Mouse (Mus musculus) C2C12 (cell line): ENCODE data around the gene Stard3. TPM values are rescaled to one million over a fixed set of nuclear protein-coding genes. Genes with fewer than 3 reads are reported as not detected.

Source experiments
- H3K27me3 ChIP-seq: one replicate; pipeline ENCODE4 v1.6.1; 2011; ENCODE audit not compliant: control insufficient read depth, insufficient read depth, insufficient read length
- H3K36me3 ChIP-seq: one replicate; pipeline ENCODE4 v1.6.1; 2011; ENCODE audit not compliant: control insufficient read depth, insufficient read depth
- H3K4me3 ChIP-seq: one replicate; pipeline ENCODE4 v1.5.1; 2011; ENCODE audit warnings: mild to moderate bottlenecking, control low read depth; ENCODE audit not compliant: poor library complexity, insufficient read depth, severe bottlenecking
- H3K79me2 ChIP-seq: one replicate; pipeline ENCODE4 v1.6.1; 2011; ENCODE audit not compliant: control insufficient read depth, insufficient read depth
- H3K79me3 ChIP-seq: one replicate; pipeline ENCODE4 v1.6.1; 2011; ENCODE audit warnings: low read depth, control low read depth
- H3ac ChIP-seq: one replicate; pipeline ENCODE3; 2011; ENCODE audit warnings: low read depth; ENCODE audit not compliant: control insufficient read depth, insufficient read length
- CEBPB ChIP-seq: IDR thresholded peaks from one replicate; pipeline ENCODE4 v1.6.1; 2011; ENCODE audit warnings: low read depth, mild to moderate bottlenecking, control low read depth, moderate library complexity
- CTCF ChIP-seq: IDR thresholded peaks from one replicate; pipeline ENCODE4 v1.5.1; 2011; ENCODE audit not compliant: control insufficient read depth, insufficient read depth, insufficient read length
- FOSL1 ChIP-seq: IDR thresholded peaks from one replicate; pipeline ENCODE4 v1.8.0; 2011; ENCODE audit warnings: mild to moderate bottlenecking, low read length; ENCODE audit not compliant: poor library complexity, insufficient read depth, severe bottlenecking
- MAX ChIP-seq: IDR thresholded peaks from one replicate; pipeline ENCODE4 v1.6.1; 2011; ENCODE audit warnings: mild to moderate bottlenecking, control low read depth
- MYOD1 ChIP-seq: IDR thresholded peaks from one replicate; pipeline ENCODE4 v1.6.1; 2011; ENCODE audit warnings: low read depth; ENCODE audit not compliant: control insufficient read depth, insufficient read length
- MYOG ChIP-seq: IDR thresholded peaks from one replicate; pipeline ENCODE4 v1.6.1; 2011; ENCODE audit not compliant: control insufficient read depth, insufficient read length; ENCODE audit errors: extremely low read depth
- USF1 ChIP-seq: IDR thresholded peaks from one replicate; pipeline ENCODE4 v1.6.1; 2011; ENCODE audit warnings: low read depth, mild to moderate bottlenecking, control low read depth, moderate library complexity
- polyA plus RNA-seq: library from polyadenylated mRNA; unstranded; fragments of >200 nt; fragmentation: generic; extraction: Trizol; gene quantifications from one replicate; pipeline ENCODE4 v1.2.1, GENCODE M21; 2012; ENCODE audit warnings: missing spikeins

The Stard3 gene
- polyA plus RNA-seq, 1 experiment, result 28.3 TPM

DNA sequence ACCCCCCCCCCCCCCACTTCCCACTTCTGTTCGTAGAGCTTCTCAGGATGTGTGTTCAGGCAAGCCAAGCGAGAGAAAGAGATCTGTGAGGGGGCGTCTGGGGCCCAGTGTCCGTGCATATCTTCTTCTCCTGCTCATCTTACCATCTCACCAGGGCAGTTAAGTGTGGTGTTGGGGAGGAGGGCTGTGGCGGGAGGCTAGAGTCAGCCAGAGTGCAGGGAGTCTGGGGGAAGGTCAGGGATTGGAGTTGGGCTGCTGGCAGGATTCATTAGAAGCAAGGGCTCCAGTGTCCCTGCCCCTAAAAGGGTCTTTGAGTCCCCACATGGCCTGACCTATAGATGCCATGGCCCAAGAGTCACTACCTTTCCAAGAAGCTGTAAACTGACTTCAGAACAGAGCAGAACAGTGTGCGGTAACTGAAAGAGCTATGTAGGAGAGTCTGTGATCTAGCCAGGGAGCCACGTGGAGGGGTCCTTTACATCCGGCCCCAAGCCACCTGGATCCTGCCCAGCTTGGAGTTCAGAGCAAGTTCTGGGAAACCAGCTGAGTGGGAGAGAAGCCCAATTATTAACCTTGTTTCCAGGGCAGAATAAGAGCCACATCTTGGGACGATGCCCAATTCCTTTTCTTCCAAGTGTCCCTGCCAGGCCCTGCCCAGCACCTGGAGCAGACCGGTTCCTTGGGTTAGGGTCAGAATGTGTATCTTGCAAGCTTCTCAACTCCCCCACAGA is 34.9 kb upstream of the Stard3 start:
- no peaks in the 10 kb centered on the region for H3K79me3 ChIP-seq
- TF ChIP-seq MYOD1 (no peak), FOSL1 (no peak), CTCF (no peak), MYOG (no peak), CEBPB (no peak), USF1 (no peak), MAX (no peak)

DNA sequence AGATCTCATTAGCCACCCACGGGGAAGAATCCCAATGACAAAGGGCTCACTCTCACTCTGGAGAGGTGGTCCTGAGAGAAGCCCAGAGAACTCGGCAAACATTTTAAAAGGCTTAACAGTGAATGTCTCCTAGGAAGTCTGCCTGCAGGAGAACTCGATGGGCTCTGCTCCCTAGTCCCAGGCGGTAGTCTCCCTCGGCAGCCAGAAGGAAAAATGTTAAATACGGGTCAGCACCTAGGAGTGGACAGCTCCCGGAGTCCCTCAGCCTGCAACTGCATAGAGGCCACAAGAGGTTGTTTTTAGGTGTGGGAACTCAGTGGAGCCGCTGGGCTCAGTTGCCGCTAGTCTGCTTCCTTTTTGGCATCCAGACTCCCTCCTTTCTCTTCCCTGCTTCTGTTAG is 34.2 kb upstream of the Stard3 start:
- H3K79me2 ChIP-seq, result no peaks in the 10 kb centered on the region
- TF ChIP-seq CTCF, result no peak
- no peak for TF ChIP-seq MAX
- TF ChIP-seq FOSL1, result no peak
- TF ChIP-seq CEBPB, result no peak
- no peak for TF ChIP-seq MYOD1
- no peak for TF ChIP-seq MYOG
- no peak for TF ChIP-seq USF1
- H3ac ChIP-seq, result no peak overlapping the region

More for the DNA sequence above, 34.9 kb upstream of the Stard3 start:
- Histone ChIP-seq H3K79me2 (no peaks in the 10 kb centered on the region), H3K27me3 (peaks cover 91% of the 10 kb centered on the region), H3K36me3 (no peaks in the 10 kb centered on the region), H3ac (no peak overlapping the region), H3K4me3 (no peak overlapping the region)

GRCm38 (mm10) chr11:98325191-98325820 is 32.9 kb upstream of the Stard3 start:
- peaks cover 91% of the 10 kb centered on the region for H3K27me3 ChIP-seq
- no peak overlapping the region for H3K4me3 ChIP-seq
- no peaks in the 10 kb centered on the region for H3K36me3 ChIP-seq
- H3K79me3 ChIP-seq, result no peaks in the 10 kb centered on the region
- no peaks in the 10 kb centered on the region for H3K79me2 ChIP-seq
- no peak for TF ChIP-seq USF1
- no peak for TF ChIP-seq FOSL1
- TF ChIP-seq CTCF, result no peak
- no peak for TF ChIP-seq MAX
- no peak for TF ChIP-seq MYOD1
- TF ChIP-seq CEBPB, result no peak
- no peak for TF ChIP-seq MYOG
- no peak overlapping the region for H3ac ChIP-seq

More for the DNA sequence above, 34.2 kb upstream of the Stard3 start:
- peaks cover 91% of the 10 kb centered on the region for H3K27me3 ChIP-seq
- H3K4me3 ChIP-seq, result no peak overlapping the region
- no peaks in the 10 kb centered on the region for H3K79me3 ChIP-seq
- H3K36me3 ChIP-seq, result no peaks in the 10 kb centered on the region

GRCm38 (mm10) chr11:98325821-98326218 is 32.3 kb upstream of the Stard3 start:
- no peaks in the 10 kb centered on the region for H3K36me3 ChIP-seq
- TF ChIP-seq CEBPB, result no peak
- no peak for TF ChIP-seq MYOD1
- TF ChIP-seq FOSL1, result no peak
- no peak for TF ChIP-seq USF1
- no peak for TF ChIP-seq MYOG
- no peak for TF ChIP-seq MAX
- no peak for TF ChIP-seq CTCF
- H3ac ChIP-seq, result no peak overlapping the region
- H3K79me2 ChIP-seq, result no peaks in the 10 kb centered on the region
- peaks cover 91% of the 10 kb centered on the region for H3K27me3 ChIP-seq
- H3K79me3 ChIP-seq, result no peaks in the 10 kb centered on the region
- H3K4me3 ChIP-seq, result no peak overlapping the region

DNA sequence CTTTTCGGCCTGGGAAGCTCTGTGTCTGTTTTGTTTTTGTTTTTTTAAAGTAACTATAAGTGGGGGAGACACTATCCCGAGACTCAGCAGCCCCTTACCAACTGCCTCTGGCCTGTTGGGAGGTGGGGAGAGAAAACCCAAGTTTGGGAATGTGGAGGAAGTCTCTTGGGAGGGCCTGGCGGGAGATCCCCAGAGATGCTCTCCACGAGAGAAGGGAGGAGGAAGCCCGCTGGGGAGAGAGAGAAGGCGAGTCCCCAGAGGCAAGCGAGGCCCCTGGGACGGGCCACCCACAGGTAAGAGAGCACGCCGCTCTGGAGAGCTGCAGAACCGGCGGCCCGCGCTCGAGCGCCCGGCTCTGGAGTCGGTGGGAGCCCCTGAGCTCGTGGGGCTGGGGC is 31.4 kb upstream of the Stard3 start:
- no peak overlapping the region for H3ac ChIP-seq
- H3K27me3 ChIP-seq, result peaks cover 90% of the 10 kb centered on the region
- no peaks in the 10 kb centered on the region for H3K36me3 ChIP-seq
- no peak overlapping the region for H3K4me3 ChIP-seq
- no peaks in the 10 kb centered on the region for H3K79me2 ChIP-seq
- TF ChIP-seq MYOG, result no peak
- TF ChIP-seq USF1, result no peak
- no peak for TF ChIP-seq CTCF
- no peak for TF ChIP-seq MYOD1
- TF ChIP-seq MAX, result no peak
- TF ChIP-seq CEBPB, result no peak
- TF ChIP-seq FOSL1, result no peak
- no peaks in the 10 kb centered on the region for H3K79me3 ChIP-seq
